Mouse (Mus musculus) heart, embryonic 11.5 days (tissue): Measurements from ENCODE around the gene Atoh8. TPM values are rescaled to one million over a fixed set of nuclear protein-coding genes. Genes with fewer than 3 reads are reported as not detected.

Source experiments
- ATAC-seq: fragments of 200-750 bp; cut with Nextera tagmentation; replicated peaks from 2 replicates; pipeline ENCODE4 v1.8.0; 2017; ENCODE audit warnings: moderate library complexity; ENCODE audit not compliant: insufficient number of reproducible peaks, low FRiP score, low TSS enrichment
- H3K27ac ChIP-seq: fragments of 300-500 bp; sonication (generic); 2 replicates; pipeline ENCODE4 v1.5.1; 2014; ENCODE audit warnings: mild to moderate bottlenecking, low read depth, low read length
- H3K27me3 ChIP-seq: fragments of 300-500 bp; sonication (generic); 2 replicates; pipeline ENCODE4 v1.6.1; 2014; ENCODE audit warnings: mild to moderate bottlenecking, low read length, mixed read lengths; ENCODE audit not compliant: control insufficient read depth, insufficient read depth
- H3K36me3 ChIP-seq: fragments of 300-500 bp; sonication (generic); 2 replicates; pipeline ENCODE4 v1.6.1; 2014; ENCODE audit warnings: mild to moderate bottlenecking, low read length, moderate library complexity, mixed read lengths; ENCODE audit not compliant: control insufficient read depth, insufficient read depth
- H3K4me1 ChIP-seq: fragments of 300-500 bp; sonication (generic); 2 replicates; pipeline ENCODE4 v1.6.1; 2014; ENCODE audit warnings: low read length; ENCODE audit not compliant: control insufficient read depth, insufficient read depth
- H3K4me2 ChIP-seq: fragments of 300-500 bp; sonication (generic); 2 replicates; pipeline ENCODE4 v1.6.1; 2014; ENCODE audit warnings: mild to moderate bottlenecking, moderate library complexity
- H3K4me3 ChIP-seq: fragments of 300-500 bp; sonication (generic); 2 replicates; pipeline ENCODE4 v1.5.1; 2014; ENCODE audit warnings: low read depth, low read length
- H3K9ac ChIP-seq: fragments of 300-500 bp; sonication (generic); 2 replicates; pipeline ENCODE4 v1.6.1; 2014; ENCODE audit warnings: mild to moderate bottlenecking, low read depth, low read length, moderate library complexity
- H3K9me3 ChIP-seq: fragments of 300-500 bp; sonication (generic); replicated peaks from 2 replicates; pipeline ENCODE4 v1.6.1; 2016; ENCODE audit warnings: low read length; ENCODE audit not compliant: control insufficient read depth
- WGBS: fragments of 180-500 bp; shearing (Covaris S2); extraction: QIAGEN DNeasy Blood & Tissue Kit; methylation state at CpG from one replicate; pipeline ENCODE4 v1.1.7; 2014; ENCODE audit not compliant: insufficient replicate concordance; 5-methylcytosine and 5-hydroxymethylcytosine counted together
- polyA plus RNA-seq: library from polyadenylated mRNA; unstranded; fragments of >200 nt; fragmentation: Nextera tagmentation; extraction: Ambion mirVana; gene quantifications from 2 replicates; pipeline ENCODE4 v1.2.1, GENCODE M21; 2014

Atoh8 gene
- polyA plus RNA-seq, 1 experiment from 2014 or later = 11.8 TPM

DNA sequence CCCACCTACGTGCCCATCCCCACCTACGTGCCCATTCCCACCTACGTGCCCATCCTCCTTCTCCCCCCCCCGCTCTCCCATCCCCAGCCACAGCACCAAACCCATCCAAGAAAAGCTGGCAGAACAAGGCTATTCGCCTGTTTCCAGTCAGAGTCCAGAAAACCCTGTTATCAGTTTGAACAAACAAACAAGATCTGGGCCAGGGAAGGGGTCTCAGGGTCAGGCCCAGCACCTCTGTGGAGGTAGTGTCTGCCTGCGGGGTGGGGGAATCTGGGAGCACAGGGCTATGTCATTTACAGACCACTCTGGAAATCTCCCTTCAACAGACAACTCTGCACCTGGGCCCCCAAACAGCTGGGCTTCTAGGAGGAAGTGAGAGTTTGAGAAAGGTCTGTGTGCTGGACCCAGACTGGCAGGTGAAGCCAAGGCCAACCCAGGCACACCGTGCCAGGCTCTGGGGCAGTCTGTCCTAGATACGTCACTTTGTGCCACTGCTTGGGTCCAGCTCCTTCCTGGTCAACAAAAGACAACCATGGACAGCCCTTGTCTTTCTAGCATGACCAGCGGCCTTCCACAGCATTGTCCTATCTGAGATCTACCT lies 7.6 kb downstream of the Atoh8 start:
- Histone ChIP-seq H3K27me3 (0 out of 2 replicates have a peak, but pooled peaks cover 3% of the 10 kb centered on the region), H3K9ac (no peak overlapping the region), H3K4me3 (no peak overlapping the region), H3K4me2 (no peak overlapping the region), H3K4me1 (peaks cover 26% of the 10 kb centered on the region), H3K9me3 (no peaks in the 10 kb centered on the region), H3K27ac (no peak overlapping the region), H3K36me3 (no peaks in the 10 kb centered on the region)
- WGBS = 54% methylated on average over 9 of the region's 9 CpGs
- ATAC-seq = no peak

DNA sequence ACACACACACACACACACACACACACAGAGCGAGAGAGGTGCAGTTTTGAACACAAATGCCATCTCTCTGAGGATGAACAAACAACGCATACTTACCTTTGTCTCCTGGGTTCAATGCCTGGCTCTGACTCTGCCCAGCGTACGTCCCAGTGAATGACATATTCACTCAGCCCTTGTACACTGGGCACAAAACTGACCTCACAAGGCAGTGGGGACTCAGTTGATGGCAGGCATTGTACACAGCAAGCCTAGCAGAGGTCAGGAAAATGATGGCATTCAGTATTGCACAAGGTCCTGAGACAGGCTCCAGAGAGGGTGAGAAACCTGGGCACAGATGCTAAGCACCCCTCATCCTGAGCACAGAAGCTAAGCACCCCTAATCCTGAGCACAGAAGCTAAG lies 8.4 kb downstream of the Atoh8 start:
- Histone ChIP-seq H3K4me1 (peaks cover 28% of the 10 kb centered on the region), H3K27ac (no peak overlapping the region), H3K9me3 (no peaks in the 10 kb centered on the region), H3K27me3 (no peaks in the 10 kb centered on the region), H3K4me3 (no peak overlapping the region), H3K9ac (no peak overlapping the region), H3K4me2 (no peak overlapping the region), H3K36me3 (no peaks in the 10 kb centered on the region)
- no peak for ATAC-seq
- WGBS = 83% methylated on average over 4 of the region's 4 CpGs

DNA sequence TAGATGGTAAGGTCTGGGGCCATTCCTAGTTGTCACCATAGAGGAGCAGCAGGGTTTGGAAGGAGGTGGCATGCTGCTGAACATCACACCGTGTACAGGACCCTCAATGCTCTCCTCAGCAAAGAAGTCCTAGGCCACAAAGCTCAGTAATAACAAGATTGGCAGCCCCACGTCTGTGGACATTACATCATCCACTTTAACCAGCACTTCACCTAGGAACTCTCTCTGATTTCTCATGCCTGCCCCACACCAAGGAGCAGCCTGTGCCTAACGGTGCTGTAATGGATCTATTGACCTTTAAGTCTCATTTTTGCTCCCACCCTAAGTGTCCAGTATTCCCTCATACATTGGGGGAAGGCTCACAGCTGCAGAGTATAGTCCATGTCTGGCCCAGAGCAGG lies 9.7 kb downstream of the Atoh8 start:
- no peak overlapping the region for H3K4me3 ChIP-seq
- 59% methylated on average over 3 of the region's 3 CpGs for WGBS
- H3K27ac ChIP-seq = no peak overlapping the region
- no peak overlapping the region for H3K4me2 ChIP-seq
- no peaks in the 10 kb centered on the region for H3K36me3 ChIP-seq
- no peak for ATAC-seq
- H3K4me1 ChIP-seq = peaks cover 30% of the 10 kb centered on the region
- no peaks in the 10 kb centered on the region for H3K27me3 ChIP-seq
- no peaks in the 10 kb centered on the region for H3K9me3 ChIP-seq
- H3K9ac ChIP-seq = no peak overlapping the region

DNA sequence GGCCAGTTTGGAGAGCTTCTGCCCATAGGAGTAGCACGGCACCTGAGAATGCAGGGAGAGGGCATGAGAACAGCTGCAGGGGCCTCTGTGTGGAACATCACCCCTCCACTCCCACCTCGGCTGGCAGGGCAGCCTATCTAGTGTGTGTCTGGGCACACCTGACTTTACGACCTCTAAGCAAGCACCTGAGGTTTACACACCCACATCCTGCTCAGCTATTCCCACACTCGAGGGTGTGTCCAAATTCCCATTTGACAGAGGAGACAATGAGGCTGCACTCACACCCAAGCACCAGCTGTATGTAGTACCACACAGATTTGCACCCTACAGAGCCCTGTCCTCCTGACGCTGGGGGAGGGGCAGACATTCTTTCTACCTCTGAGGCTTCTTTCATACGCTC lies 11.5 kb downstream of the Atoh8 start:
- Histone ChIP-seq H3K4me2 (no peak overlapping the region), H3K36me3 (no peaks in the 10 kb centered on the region), H3K4me1 (peaks cover 41% of the 10 kb centered on the region), H3K27ac (no peak overlapping the region), H3K9me3 (no peaks in the 10 kb centered on the region), H3K4me3 (no peak overlapping the region), H3K9ac (no peak overlapping the region), H3K27me3 (no peaks in the 10 kb centered on the region)
- ATAC-seq = no peak
- 64% methylated on average over 6 of the region's 6 CpGs for WGBS

DNA sequence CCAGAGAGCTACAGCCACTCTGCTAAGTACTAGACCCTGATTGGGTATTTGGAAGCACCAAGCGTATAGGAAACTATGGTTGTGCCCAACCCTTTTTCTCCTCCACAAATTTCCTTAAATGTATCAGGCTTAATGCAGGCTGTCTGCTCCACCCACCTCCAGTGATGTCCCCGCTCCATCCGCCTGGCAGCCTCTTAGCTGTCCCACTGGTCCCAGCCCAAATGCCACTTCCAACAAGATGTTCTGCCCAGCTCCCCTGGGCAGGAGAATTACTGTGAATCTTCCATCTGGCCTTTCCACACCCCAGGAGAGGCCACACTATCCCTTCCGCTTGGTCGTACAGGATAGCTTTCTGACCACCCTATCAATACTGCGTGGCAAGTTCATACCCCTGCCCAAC lies 12.5 kb downstream of the Atoh8 start:
- Histone ChIP-seq H3K27ac (no peak overlapping the region), H3K9me3 (no peaks in the 10 kb centered on the region), H3K36me3 (no peaks in the 10 kb centered on the region), H3K4me1 (peaks cover 46% of the 10 kb centered on the region), H3K9ac (peak overlapping the region; percentile 29; the same call in 1 of the 2 replicates), H3K27me3 (no peaks in the 10 kb centered on the region), H3K4me2 (peak overlapping the region; percentile 59), H3K4me3 (no peak overlapping the region)
- 70% methylated on average over 6 of the region's 6 CpGs for WGBS
- ATAC-seq = no peak

DNA sequence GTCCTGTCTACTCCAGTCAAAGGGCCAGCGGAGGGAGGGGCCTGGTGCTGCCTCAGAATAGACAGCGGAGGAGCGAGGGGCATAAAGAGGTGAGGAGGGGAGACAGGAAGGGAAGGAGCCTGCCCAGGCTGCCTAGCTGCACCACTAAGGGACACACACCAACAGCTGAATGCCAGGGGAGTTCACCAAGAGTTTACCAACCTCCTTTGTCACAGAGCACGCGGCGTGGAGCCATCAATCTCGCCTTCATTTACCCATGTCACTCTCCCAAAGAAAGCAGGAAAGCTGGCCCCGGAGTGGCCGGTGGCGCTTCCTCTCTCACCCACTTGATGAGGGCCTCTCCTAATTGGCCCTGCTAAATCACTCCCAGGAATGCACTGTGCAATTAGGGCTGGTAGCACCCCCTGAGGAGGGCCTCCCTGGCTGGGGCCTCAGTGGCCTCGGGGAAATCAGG lies 13.1 kb downstream of the Atoh8 start:
- peak overlapping the region; percentile 15 for H3K4me3 ChIP-seq
- WGBS = 2% methylated on average over 11 of the region's 11 CpGs
- peaks cover 49% of the 10 kb centered on the region for H3K4me1 ChIP-seq
- peak overlapping the region; percentile 29; the same call in 1 of the 2 replicates for H3K9ac ChIP-seq
- peak overlapping the region; percentile 50 for H3K27ac ChIP-seq
- no peaks in the 10 kb centered on the region for H3K9me3 ChIP-seq
- peak overlapping the region; percentile 59 for H3K4me2 ChIP-seq
- peak; percentile 50; the same call in 1 of the 2 replicates for ATAC-seq
- no peaks in the 10 kb centered on the region for H3K27me3 ChIP-seq
- no peaks in the 10 kb centered on the region for H3K36me3 ChIP-seq

DNA sequence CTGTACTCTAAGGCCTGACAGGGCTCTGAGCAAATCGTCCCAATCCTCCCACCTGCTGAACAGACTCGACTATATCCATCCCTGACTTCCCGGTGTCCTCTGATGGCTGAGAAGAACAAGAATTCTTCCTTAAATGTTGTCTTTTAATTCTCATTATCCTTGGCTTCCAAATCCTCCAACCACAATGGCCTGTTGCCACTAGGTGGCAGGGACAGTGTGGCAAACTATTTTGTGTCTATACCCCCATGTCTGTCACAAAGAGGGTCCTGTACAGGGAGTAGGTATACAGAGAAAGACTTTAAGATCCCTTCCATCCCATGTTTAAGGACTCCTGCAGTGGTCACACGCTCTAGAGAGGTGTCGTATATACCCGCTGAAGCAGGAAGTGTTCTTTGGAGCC lies 14.1 kb downstream of the Atoh8 start:
- Histone ChIP-seq H3K27ac (peak overlapping the region; percentile 22; the same call in 1 of the 2 replicates), H3K4me1 (peaks cover 57% of the 10 kb centered on the region), H3K9me3 (no peaks in the 10 kb centered on the region), H3K4me2 (peak overlapping the region; percentile 59), H3K36me3 (no peaks in the 10 kb centered on the region), H3K4me3 (no peak overlapping the region), H3K9ac (no peak overlapping the region), H3K27me3 (no peaks in the 10 kb centered on the region)
- no peak for ATAC-seq
- 48% methylated on average over 6 of the region's 6 CpGs for WGBS

DNA sequence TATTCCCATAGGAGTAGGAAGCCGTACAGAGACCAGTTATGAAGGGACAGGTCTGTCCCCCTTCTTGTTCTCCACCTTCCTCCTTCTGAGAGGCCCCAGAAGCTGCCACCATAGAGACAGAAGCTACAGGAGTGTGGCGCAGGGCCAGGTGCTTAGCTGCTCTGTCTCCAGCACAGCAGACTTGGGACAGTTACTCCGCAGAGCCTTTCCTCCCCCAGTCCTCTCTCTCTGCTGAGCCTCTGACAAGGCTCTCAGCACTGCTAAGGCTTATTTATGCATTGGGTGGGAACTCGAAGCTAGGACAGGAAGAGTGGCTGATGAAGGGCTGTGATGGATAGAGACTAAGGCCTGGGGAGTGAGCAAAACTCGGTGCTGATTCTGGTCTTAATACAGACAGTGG lies 15.8 kb downstream of the Atoh8 start:
- H3K4me2 ChIP-seq = no peak overlapping the region
- no peaks in the 10 kb centered on the region for H3K27me3 ChIP-seq
- no peak overlapping the region for H3K27ac ChIP-seq
- H3K36me3 ChIP-seq = no peaks in the 10 kb centered on the region
- H3K9ac ChIP-seq = no peak overlapping the region
- H3K4me3 ChIP-seq = no peak overlapping the region
- peaks cover 74% of the 10 kb centered on the region for H3K4me1 ChIP-seq
- WGBS = 46% methylated on average over 5 of the region's 5 CpGs
- H3K9me3 ChIP-seq = no peaks in the 10 kb centered on the region
- no peak for ATAC-seq

DNA sequence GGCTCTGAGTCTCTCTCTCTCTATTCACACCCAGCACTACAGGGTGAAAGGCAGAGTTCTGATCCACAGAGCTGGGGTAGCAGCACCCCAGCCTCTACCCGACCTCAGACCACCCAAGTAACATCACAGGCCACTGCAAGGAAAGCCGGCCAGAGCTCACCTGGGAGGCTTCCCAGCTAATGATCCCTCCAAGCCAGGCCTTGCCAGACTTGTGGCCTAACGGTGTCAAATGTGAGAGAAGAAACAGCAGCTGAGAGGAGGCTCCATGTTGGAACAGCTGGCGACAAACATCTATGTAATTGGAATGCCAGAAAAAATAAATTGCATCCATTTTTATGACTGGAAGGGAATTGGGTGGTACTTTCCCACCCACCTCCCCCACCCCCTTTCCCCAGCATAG lies 17.1 kb downstream of the Atoh8 start:
- ATAC-seq = no peak
- Histone ChIP-seq H3K4me3 (no peak overlapping the region), H3K36me3 (no peaks in the 10 kb centered on the region), H3K9me3 (no peaks in the 10 kb centered on the region), H3K4me2 (no peak overlapping the region; the same call in 1 of the 2 replicates), H3K27ac (no peak overlapping the region), H3K9ac (no peak overlapping the region), H3K27me3 (no peaks in the 10 kb centered on the region), H3K4me1 (peaks cover 83% of the 10 kb centered on the region)
- WGBS = 52% methylated on average over 4 of the region's 4 CpGs
